Mouse (Mus musculus): ENCODE data around the gene Olfr483.

Olfr483 gene

GRCm38 (mm10) chr7:108100549-108100948 is at the start of gene Olfr483:
Gene Olfr483 (plus strand): TSS chr7:108100849.
- no peak for DNase-seq (ENCODE audit: low spot score in 2 of 2)

GRCm38 (mm10) chr7:108067246-108067645 is 33.4 kb upstream of the Olfr483 start, which contains the start of gene Olfr480:
Gene Olfr480 (minus strand): TSS chr7:108067346.
- DNase-seq (ENCODE audit: low spot score in 2 of 2): no peak

- no peak for DNase-seq (ENCODE audit: low spot score in 2 of 2)
Measured at GRCm38 (mm10) chr7:108079555-108079954, 21.1 kb upstream of the Olfr483 start, which contains the start of gene Olfr481. Gene Olfr481 (plus strand): TSS chr7:108079855.

GRCm38 (mm10) chr7:108097486-108097885 is 3.2 kb upstream of the Olfr483 start, which contains the start of gene Olfr482:
Gene Olfr482 (minus strand): TSS chr7:108097586.
- DNase-seq (ENCODE audit: low spot score in 2 of 2): no peak

GRCm38 (mm10) chr7:108120681-108121080 is 20.0 kb downstream of the Olfr483 start:
- DNase-seq (ENCODE audit: low spot score in 2 of 2): no peak

GRCm38 (mm10) chr7:108121416-108121815 is 20.8 kb downstream of the Olfr483 start:
- DNase-seq (ENCODE audit: low spot score in 2 of 2): no peak

- DNase-seq (ENCODE audit: low spot score in 2 of 2): no peak
Measured at GRCm38 (mm10) chr7:108127349-108127748, 26.7 kb downstream of the Olfr483 start, which contains the start of gene Olfr484. Gene Olfr484 (minus strand): TSS chr7:108127449.

Data from spleen, postnatal 4 days (tissue).